Mouse (Mus musculus) heart, adult 2 months (tissue): ENCODE data around the gene Sorbs1. TPM values are rescaled to one million over a fixed set of nuclear protein-coding genes. Genes with fewer than 3 reads are reported as not detected.
A peak's percentile ranks its signal among the peaks of the same experiment; 100 is the strongest.

ENCODE experiments used
- DNase-seq, 2 experiments: peaks; one replicate each; pipeline ENCODE4 v3.0.0; 2021
- H3K27ac ChIP-seq: fragments of 200-600 bp; 2 replicates; pipeline ENCODE4 v1.8.1; 2022
- H3K27me3 ChIP-seq: fragments of 200-500 bp; 2 replicates; pipeline ENCODE4 v1.6.1; 2012; ENCODE audit warnings: mild to moderate bottlenecking, low read length, inconsistent platforms, mixed read lengths; ENCODE audit not compliant: control insufficient read depth, insufficient read depth
- H3K36me3 ChIP-seq: fragments of 200-500 bp; 2 replicates; pipeline ENCODE4 v1.6.1; 2012; ENCODE audit warnings: low read length, inconsistent platforms; ENCODE audit not compliant: control insufficient read depth, insufficient read depth
- H3K4me1 ChIP-seq: fragments of 200-500 bp; 2 replicates; pipeline ENCODE4 v1.6.1; 2011; ENCODE audit warnings: low read length; ENCODE audit not compliant: control insufficient read depth, insufficient read depth
- H3K4me3 ChIP-seq: fragments of 200-600 bp; 2 replicates; pipeline ENCODE4 v1.8.1; 2022
- H3K79me2 ChIP-seq: fragments of 200-500 bp; replicated peaks from 2 replicates; pipeline ENCODE4 v1.6.1; 2012; ENCODE audit warnings: mild to moderate bottlenecking, inconsistent platforms, low read length, moderate library complexity, mixed read lengths; ENCODE audit not compliant: control insufficient read depth, insufficient read depth
- H3K9ac ChIP-seq: fragments of 200-500 bp; 2 replicates; pipeline ENCODE4 v1.6.1; 2012; ENCODE audit warnings: low read depth, mild to moderate bottlenecking, control low read depth, inconsistent platforms, low read length, mixed read lengths
- CTCF ChIP-seq: fragments of 200-600 bp; IDR thresholded peaks from 2 replicates; pipeline ENCODE4 v1.8.1; 2022; ENCODE audit warnings: antibody characterized with exemption, mild to moderate bottlenecking, moderate library complexity
- EP300 ChIP-seq: fragments of 200-500 bp; IDR thresholded peaks from 2 replicates; pipeline ENCODE4 v1.6.1; 2011; ENCODE audit warnings: low read depth, low read length, control low read depth; ENCODE audit not compliant: insufficient read depth
- POLR2A ChIP-seq: fragments of 200-500 bp; IDR thresholded peaks from 2 replicates; pipeline ENCODE4 v1.6.1; 2011; ENCODE audit warnings: mild to moderate bottlenecking, low read depth, low read length, control low read depth; ENCODE audit not compliant: insufficient read depth
- WGBS: fragments of 180-500 bp; shearing (Covaris S2); methylation state at CpG from one replicate; pipeline ENCODE4 v1.1.7; 2018; 5-methylcytosine and 5-hydroxymethylcytosine counted together
- intact Hi-C: fragments of 180-260 bp; cut with DNase I; formaldehyde crosslinking; loops from one replicate; pipeline ENCODE4 v1.15.1; 2025
- polyA plus RNA-seq: library from polyadenylated mRNA; depleted of rRNA; stranded (reverse); fragments of >200 nt; gene quantifications from 2 replicates; pipeline ENCODE4 v1.2.3, GENCODE M21; 2012
- total RNA-seq, 2 experiments: library from RNA; stranded (reverse); gene quantifications; 2 replicates each; pipeline ENCODE4 v1.2.3; 2021

The Sorbs1 gene
- total and polyA plus RNA-seq, 3 experiments: 185 to 971 (median 638) TPM

GRCm38 (mm10) chr19:40331846-40332245, 181.7 kb downstream of the Sorbs1 start:
- Histone ChIP-seq H3K4me1 (peaks cover 12% of the 10 kb centered on the region), H3K36me3 (peaks cover 35% of the 10 kb centered on the region), H3K79me2 (no peaks in the 10 kb centered on the region), H3K9ac (peak overlapping the region; percentile 17; the same call in 1 of the 2 replicates), H3K27ac (peak overlapping the region; percentile 78), H3K27me3 (no peaks in the 10 kb centered on the region), H3K4me3 (no peak overlapping the region)
- intact Hi-C loops: no loop called here
- peak; percentile 64 to 73 for DNase-seq
- TF ChIP-seq EP300 (peak; percentile 82), POLR2A (peak; percentile 60; the same call in 1 of the 2 replicates), CTCF (no peak)
- 9% methylated on average over 6 of the region's 6 CpGs for WGBS

- H3K9ac ChIP-seq: no peak overlapping the region
- peaks cover 25% of the 10 kb centered on the region for H3K36me3 ChIP-seq
- WGBS: 91% methylated on average over 21 of the region's 21 CpGs
- no peak overlapping the region for H3K27ac ChIP-seq
- no peaks in the 10 kb centered on the region for H3K27me3 ChIP-seq
- no peak for DNase-seq
- H3K4me3 ChIP-seq: no peak overlapping the region
- H3K4me1 ChIP-seq: no peaks in the 10 kb centered on the region; the same call in 1 of the 2 replicates
- intact Hi-C loops: no loop called here
- no peaks in the 10 kb centered on the region for H3K79me2 ChIP-seq
- TF ChIP-seq EP300: no peak
- TF ChIP-seq POLR2A: no peak
- no peak for TF ChIP-seq CTCF
Observed at GRCm38 (mm10) chr19:40326126-40326525, 187.5 kb downstream of the Sorbs1 start.

GRCm38 (mm10) chr19:40325381-40325780, 188.2 kb downstream of the Sorbs1 start:
- no peaks in the 10 kb centered on the region for H3K27me3 ChIP-seq
- intact Hi-C loops: no loop called here
- DNase-seq: no peak
- H3K36me3 ChIP-seq: peaks cover 21% of the 10 kb centered on the region
- H3K79me2 ChIP-seq: no peaks in the 10 kb centered on the region
- TF ChIP-seq POLR2A: no peak
- TF ChIP-seq CTCF: 0 out of 2 replicates have a peak, but pooled peaks have one; percentile 3
- no peak for TF ChIP-seq EP300
- no peak overlapping the region for H3K9ac ChIP-seq
- no peak overlapping the region for H3K27ac ChIP-seq
- no peak overlapping the region for H3K4me3 ChIP-seq
- 84% methylated on average over 8 of the region's 8 CpGs for WGBS
- no peaks in the 10 kb centered on the region for H3K4me1 ChIP-seq

- H3K4me3 ChIP-seq: no peak overlapping the region
- DNase-seq: no peak
- H3K4me1 ChIP-seq: no peaks in the 10 kb centered on the region; the same call in none of the 2 replicates
- H3K9ac ChIP-seq: no peak overlapping the region
- WGBS: 91% methylated on average over 3 of the region's 3 CpGs
- TF ChIP-seq POLR2A (no peak), CTCF (no peak), EP300 (no peak)
- peaks cover 45% of the 10 kb centered on the region for H3K36me3 ChIP-seq
- H3K79me2 ChIP-seq: no peaks in the 10 kb centered on the region
- H3K27ac ChIP-seq: no peak overlapping the region
- intact Hi-C loops: no loop called here
- H3K27me3 ChIP-seq: no peaks in the 10 kb centered on the region
Observed at GRCm38 (mm10) chr19:40322226-40322625, 191.4 kb downstream of the Sorbs1 start.

GRCm38 (mm10) chr19:40319199-40319598, 194.4 kb downstream of the Sorbs1 start:
- no peak overlapping the region for H3K27ac ChIP-seq
- intact Hi-C loops: no loop called here
- no peak overlapping the region for H3K4me3 ChIP-seq
- H3K9ac ChIP-seq: no peak overlapping the region
- H3K79me2 ChIP-seq: no peaks in the 10 kb centered on the region
- H3K27me3 ChIP-seq: no peaks in the 10 kb centered on the region
- no peak for TF ChIP-seq POLR2A
- H3K36me3 ChIP-seq: peaks cover 44% of the 10 kb centered on the region
- DNase-seq: no peak
- H3K4me1 ChIP-seq: no peaks in the 10 kb centered on the region; the same call in none of the 2 replicates
- 53% methylated on average over 3 of the region's 3 CpGs for WGBS

GRCm38 (mm10) chr19:40318511-40318910, 195.1 kb downstream of the Sorbs1 start:
- WGBS: 46% methylated on average over 6 of the region's 6 CpGs
- TF ChIP-seq CTCF (no peak), POLR2A (no peak), EP300 (no peak)
- DNase-seq: no peak
- Histone ChIP-seq H3K4me1 (no peaks in the 10 kb centered on the region; the same call in none of the 2 replicates), H3K27ac (no peak overlapping the region), H3K36me3 (peaks cover 41% of the 10 kb centered on the region), H3K9ac (no peak overlapping the region), H3K27me3 (no peaks in the 10 kb centered on the region), H3K4me3 (no peak overlapping the region), H3K79me2 (no peaks in the 10 kb centered on the region)
- intact Hi-C loops: no loop called here
